Mouse (Mus musculus): Measurements from ENCODE around the gene Slc44a5. TPM values are rescaled to one million over a fixed set of nuclear protein-coding genes. Genes with fewer than 3 reads are reported as not detected.

Gene Slc44a5
- polyA plus RNA-seq, 1 experiment from 2014 or later = 7.9 TPM

DNA sequence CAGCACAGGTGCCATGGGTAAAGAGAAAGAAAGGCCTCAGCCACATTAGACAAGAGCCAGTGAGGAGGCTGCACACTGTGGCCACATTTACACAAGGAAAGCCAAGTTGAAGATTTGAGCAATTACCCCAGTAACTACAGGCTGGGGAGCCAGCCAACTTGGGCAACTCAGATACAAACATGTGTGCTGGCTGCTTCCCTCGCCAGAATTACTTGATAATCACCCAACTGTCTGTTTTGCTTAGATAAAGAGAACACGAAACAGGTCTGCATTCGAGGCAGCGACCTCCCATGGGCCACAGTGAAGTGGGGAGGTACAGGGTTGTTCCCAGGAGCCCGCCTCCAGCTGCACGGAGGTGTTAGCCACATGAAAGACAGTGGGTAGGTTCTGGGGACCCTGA, 324.3 kb downstream of the Slc44a5 start:
- H3K27ac ChIP-seq (replicated peaks) = no peak overlapping the region

DNA sequence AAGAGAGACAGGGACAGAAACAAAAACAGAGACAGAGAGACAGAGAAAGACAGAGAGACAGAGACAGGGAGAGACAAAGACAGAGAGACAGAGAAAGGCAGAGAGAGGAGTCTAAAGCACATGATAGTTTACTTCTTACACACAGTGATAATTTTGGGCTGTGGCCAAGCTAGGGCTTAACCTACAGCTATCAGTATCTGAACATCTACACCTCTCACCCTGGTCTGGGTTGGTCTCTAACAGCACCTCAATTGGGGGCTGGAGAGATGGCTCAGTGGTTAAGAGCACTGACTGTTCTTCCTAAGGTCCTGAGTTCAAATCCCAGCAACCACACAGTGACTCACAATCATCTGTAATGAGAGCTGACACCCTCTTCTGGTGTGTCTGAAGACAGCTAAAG, 325.3 kb downstream of the Slc44a5 start:
- no peak overlapping the region for H3K4me3 ChIP-seq
- no peaks in the 10 kb centered on the region for H3K36me3 ChIP-seq
- H3K4me2 ChIP-seq (replicated peaks) = no peak overlapping the region
- H3K4me1 ChIP-seq = peaks cover 6% of the 10 kb centered on the region; the same call in 1 of the 2 replicates
- no peaks in the 10 kb centered on the region for H3K27me3 ChIP-seq
- ATAC-seq (replicated peaks) = no peak
- H3K9ac ChIP-seq (replicated peaks) = no peak overlapping the region
- H3K9me3 ChIP-seq = no peaks in the 10 kb centered on the region
- H3K27ac ChIP-seq (replicated peaks) = no peak overlapping the region

More for the DNA sequence above, 324.3 kb downstream of the Slc44a5 start:
- Histone ChIP-seq H3K36me3 (no peaks in the 10 kb centered on the region), H3K9ac (replicated peaks) (no peak overlapping the region), H3K4me3 (no peak overlapping the region), H3K4me2 (replicated peaks) (no peak overlapping the region), H3K4me1 (peaks cover 6% of the 10 kb centered on the region; the same call in 1 of the 2 replicates), H3K9me3 (no peaks in the 10 kb centered on the region), H3K27me3 (no peaks in the 10 kb centered on the region)
- WGBS = 58% methylated on average over 6 of the region's 6 CpGs
- ATAC-seq (replicated peaks) = no peak; the same call in 1 of the 2 replicates

DNA sequence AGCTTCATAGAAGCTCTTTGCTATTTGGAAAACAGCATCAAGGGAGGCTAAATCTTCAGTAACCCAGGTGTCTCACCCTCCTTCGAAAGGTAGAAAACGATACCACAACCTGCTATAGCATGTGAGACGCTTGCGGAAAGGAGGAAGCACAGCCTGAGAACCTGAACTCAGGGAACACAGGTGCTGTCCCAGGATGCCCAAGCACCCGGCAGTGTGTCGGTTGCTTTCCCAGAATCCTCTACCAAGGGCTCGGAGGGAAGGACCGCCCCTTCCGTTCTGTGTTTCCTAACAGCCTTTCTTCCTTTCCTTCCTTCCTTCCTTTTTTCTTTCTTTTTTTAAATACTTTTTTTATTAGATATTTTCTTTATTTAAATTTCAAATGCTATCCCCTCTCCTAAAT, 326.8 kb downstream of the Slc44a5 start:
- H3K27me3 ChIP-seq = no peaks in the 10 kb centered on the region
- WGBS = 92% methylated on average over 9 of the region's 9 CpGs
- no peaks in the 10 kb centered on the region for H3K36me3 ChIP-seq
- no peaks in the 10 kb centered on the region for H3K9me3 ChIP-seq
- no peak overlapping the region for H3K27ac ChIP-seq (replicated peaks)
- no peak overlapping the region for H3K4me2 ChIP-seq (replicated peaks)
- ATAC-seq (replicated peaks) = no peak
- no peak overlapping the region for H3K9ac ChIP-seq (replicated peaks)
- no peak overlapping the region for H3K4me3 ChIP-seq
- peaks cover 6% of the 10 kb centered on the region; the same call in 1 of the 2 replicates for H3K4me1 ChIP-seq

DNA sequence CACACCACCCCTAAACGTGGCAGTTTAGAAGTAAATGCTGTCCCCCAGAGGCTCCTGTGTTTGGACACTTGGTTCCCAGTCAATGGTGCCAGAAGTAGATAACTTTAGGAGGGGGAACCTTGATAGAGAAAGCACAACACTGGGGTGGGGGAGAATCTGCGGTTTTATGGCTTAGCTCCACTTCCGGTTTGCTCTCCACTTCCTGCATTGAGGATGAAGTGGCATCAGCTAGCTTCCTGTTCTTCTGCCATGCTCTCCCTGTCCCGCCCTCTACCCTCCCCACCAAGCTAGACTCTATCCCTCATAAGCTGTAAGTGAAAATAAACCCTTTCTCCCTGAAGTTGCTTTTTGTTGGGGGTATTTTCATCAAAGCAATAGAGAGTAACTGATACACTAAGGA, 327.9 kb downstream of the Slc44a5 start:
- Histone ChIP-seq H3K4me1 (peaks cover 6% of the 10 kb centered on the region; the same call in 1 of the 2 replicates), H3K4me2 (replicated peaks) (no peak overlapping the region), H3K27ac (replicated peaks) (no peak overlapping the region), H3K27me3 (no peaks in the 10 kb centered on the region), H3K9ac (replicated peaks) (no peak overlapping the region), H3K9me3 (no peaks in the 10 kb centered on the region), H3K36me3 (no peaks in the 10 kb centered on the region), H3K4me3 (no peak overlapping the region)
- no peak for ATAC-seq (replicated peaks)
- 93% methylated on average over 4 of the region's 4 CpGs for WGBS

DNA sequence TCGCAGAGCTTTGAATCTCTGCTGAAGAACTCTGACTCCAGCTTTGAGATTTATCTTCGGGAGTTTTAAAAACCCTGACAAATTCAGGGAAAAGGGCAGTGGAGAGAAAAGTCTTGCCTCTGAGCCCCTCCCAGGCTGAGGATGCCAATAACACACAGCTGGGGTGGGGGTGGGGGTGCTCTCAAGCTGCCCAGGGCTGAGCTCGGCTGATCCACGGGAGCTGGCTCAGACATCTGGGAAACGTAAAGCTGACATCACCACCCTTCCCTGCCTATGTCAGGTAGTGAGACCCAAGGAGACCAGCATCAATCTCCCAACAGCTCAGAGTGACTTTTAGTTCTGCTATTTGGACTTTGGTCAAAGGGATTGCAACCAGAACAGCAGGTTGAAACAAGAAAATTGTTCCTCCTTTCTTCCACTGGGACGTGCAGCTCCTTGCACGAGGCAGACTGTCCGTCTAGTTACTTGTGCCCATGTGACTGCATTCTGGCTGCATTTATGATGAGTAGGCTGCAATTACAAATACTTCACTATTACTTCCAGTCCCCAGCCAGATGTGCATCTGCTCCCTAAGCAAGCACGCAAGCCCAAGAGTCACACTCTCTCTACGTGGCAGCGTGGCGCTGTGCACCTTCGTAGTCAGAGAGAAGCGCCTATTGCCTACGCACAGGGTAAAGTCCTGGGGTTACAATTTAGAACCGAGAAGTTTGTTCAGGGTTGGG, 332.1 kb downstream of the Slc44a5 start:
- Histone ChIP-seq H3K4me2 (replicated peaks) (no peak overlapping the region), H3K27me3 (no peaks in the 10 kb centered on the region), H3K9me3 (no peaks in the 10 kb centered on the region), H3K4me1 (no peaks in the 10 kb centered on the region), H3K4me3 (no peak overlapping the region), H3K9ac (replicated peaks) (no peak overlapping the region), H3K36me3 (no peaks in the 10 kb centered on the region), H3K27ac (replicated peaks) (no peak overlapping the region)
- no peak for ATAC-seq (replicated peaks)
- 74% methylated on average over 16 of the region's 16 CpGs for WGBS

DNA sequence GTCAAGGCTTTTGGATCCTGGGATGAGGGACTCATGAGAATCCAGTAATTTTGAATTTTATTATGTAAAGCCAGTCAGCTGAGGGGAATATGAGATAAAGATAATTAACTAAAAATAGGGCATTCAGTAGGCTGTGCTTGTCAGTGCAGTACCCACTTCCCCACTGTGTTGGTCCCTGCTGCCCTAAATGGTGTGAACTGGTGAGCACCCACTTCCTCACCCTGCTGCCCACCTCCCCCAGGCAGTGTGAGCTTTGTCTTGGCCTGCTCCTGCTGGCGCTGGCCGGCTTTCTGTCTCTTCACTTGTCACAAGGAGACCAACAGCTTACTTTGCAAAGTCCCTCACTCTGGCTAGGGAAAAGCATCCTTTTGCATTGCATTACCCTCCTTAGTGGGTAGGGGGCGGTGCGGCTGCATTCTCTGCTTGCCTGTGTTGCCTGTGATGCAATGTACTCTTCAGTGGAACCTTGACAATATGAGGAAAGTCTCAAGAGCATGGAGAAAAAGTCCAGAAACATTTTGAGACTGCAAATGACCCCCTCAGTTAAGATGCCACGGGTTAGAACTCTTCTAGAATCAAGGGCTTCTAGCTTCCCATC, 344.5 kb downstream of the Slc44a5 start:
- Histone ChIP-seq H3K9me3 (no peaks in the 10 kb centered on the region), H3K4me1 (no peaks in the 10 kb centered on the region), H3K4me3 (no peak overlapping the region), H3K9ac (replicated peaks) (no peak overlapping the region), H3K27ac (replicated peaks) (no peak overlapping the region), H3K36me3 (no peaks in the 10 kb centered on the region), H3K27me3 (peaks cover 7% of the 10 kb centered on the region; the same call in 1 of the 2 replicates), H3K4me2 (replicated peaks) (no peak overlapping the region)
- WGBS = 12% methylated on average over 5 of the region's 5 CpGs
- no peak for ATAC-seq (replicated peaks)

Other genes with a start within 250 kb of the Slc44a5 start
- gene St6galnac3, start 248.3 kb upstream of the Slc44a5 start, polyA plus RNA-seq (2015; fragmentation: Nextera tagmentation; extraction: Ambion mirVana) = 24.4 and 24.5 TPM in 2 replicates
- 0.10 TPM in 1 of 2 replicates, not detected in the other for gene Asb17, start 129.2 kb upstream of the Slc44a5 start, polyA plus RNA-seq (2015; fragmentation: Nextera tagmentation; extraction: Ambion mirVana)
- gene Msh4, start 67.3 kb upstream of the Slc44a5 start, polyA plus RNA-seq (2015; fragmentation: Nextera tagmentation; extraction: Ambion mirVana) = 0.15 and 0.27 TPM in 2 replicates
- gene Rabggtb, start 60.4 kb upstream of the Slc44a5 start, polyA plus RNA-seq (2015; fragmentation: Nextera tagmentation; extraction: Ambion mirVana) = 44.0 and 47.0 TPM in 2 replicates
- 38.9 and 41.4 TPM in 2 replicates for gene Acadm, start 28.8 kb upstream of the Slc44a5 start, polyA plus RNA-seq (2015; fragmentation: Nextera tagmentation; extraction: Ambion mirVana)